Comparison of ENCODE assay signal across 10 mouse cellular contexts in the genomic region with DNA sequence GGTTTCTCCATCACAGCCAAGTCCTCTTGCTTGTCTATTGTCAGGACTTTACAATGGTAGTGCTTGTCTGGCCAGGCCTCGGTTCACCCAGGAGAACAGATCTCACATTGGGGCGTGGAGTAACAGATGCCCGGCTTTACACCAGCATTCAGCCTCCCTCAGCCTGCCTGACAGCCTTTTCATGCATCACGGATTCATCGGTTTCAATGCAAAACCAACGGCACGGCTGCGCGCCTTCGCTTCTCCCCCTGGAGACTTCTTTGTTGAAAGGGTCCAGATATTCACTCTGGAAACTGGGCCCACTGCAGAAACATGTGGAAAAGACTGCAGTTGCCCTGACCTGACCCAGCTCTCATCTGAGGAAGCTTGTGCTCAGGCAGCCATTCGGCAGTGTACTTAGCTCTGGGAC.
DNase-seq lines count a peak whose midpoint lies in the region; ATAC-seq and TF ChIP-seq lines count a peak whose summit lies in the region.
"Had no signal": no experiment of that assay in that cellular context is flagged by ENCODE, and none has a peak within 500 bp of the region (broad histone marks: within the 10 kb centered on the region; RNA-seq: fewer than 3 reads in every experiment).

No protein-coding gene starts in this region.

- H3K27me3 ChIP-seq in embryonic facial prominence, embryonic 13.5 days, result no peaks in the 10 kb centered on the region
- H3K27me3 ChIP-seq in hindbrain, postnatal 0 days (ENCODE audit: insufficient read depth, low read length), result no peaks in the 10 kb centered on the region
- H3K27me3 ChIP-seq in neural tube, embryonic 13.5 days, result no peaks in the 10 kb centered on the region

- no peak for ATAC-seq in embryonic facial prominence, embryonic 13.5 days (ENCODE audit: insufficient number of reproducible peaks, insufficient read depth, low FRiP score, low TSS enrichment, low read depth)
- peak; percentile 91 for ATAC-seq in hindbrain, postnatal 0 days
- ATAC-seq in neural tube, embryonic 13.5 days (ENCODE audit: low read depth), result peak; percentile 92

- peaks cover 9% of the 10 kb centered on the region for H3K4me1 ChIP-seq in embryonic facial prominence, embryonic 13.5 days
- peaks cover 5% of the 10 kb centered on the region; the same call in 1 of the 2 replicates for H3K4me1 ChIP-seq in hindbrain, postnatal 0 days (ENCODE audit: insufficient read depth, low read length)
- peaks cover 14% of the 10 kb centered on the region for H3K4me1 ChIP-seq in neural tube, embryonic 13.5 days (replicated peaks)

- H3K9me3 ChIP-seq in embryonic facial prominence, embryonic 13.5 days, result no peaks in the 10 kb centered on the region; the same call in 1 of the 2 replicates
- no peaks in the 10 kb centered on the region for H3K9me3 ChIP-seq in hindbrain, postnatal 0 days (ENCODE audit: low read length)
- no peaks in the 10 kb centered on the region for H3K9me3 ChIP-seq in neural tube, embryonic 13.5 days

- H3K27ac ChIP-seq in embryonic facial prominence, embryonic 13.5 days, result no peak overlapping the region
- H3K27ac ChIP-seq in hindbrain, postnatal 0 days, result peak overlapping the region; percentile 23; the same call in 1 of the 2 replicates
- H3K27ac ChIP-seq in neural tube, embryonic 13.5 days (replicated peaks), result peak overlapping the region; percentile 88
- H3K27ac ChIP-seq: liver, embryonic 14.5 days had no signal

- no peak overlapping the region for H3K4me3 ChIP-seq in embryonic facial prominence, embryonic 13.5 days
- H3K4me3 ChIP-seq in hindbrain, postnatal 0 days (ENCODE audit: low read length), result no peak overlapping the region
- H3K4me3 ChIP-seq in neural tube, embryonic 13.5 days, result no peak overlapping the region
- H3K4me3 ChIP-seq: erythroblast, embryonic 14.5 days had no signal

- no peak for TF ChIP-seq CTCF in hindbrain, postnatal 0 days (IDR thresholded peaks at IDR 0.05; ENCODE audit: low read depth)

- H3K4me2 ChIP-seq in embryonic facial prominence, embryonic 13.5 days, result peak overlapping the region; percentile 5; the same call in 1 of the 2 replicates
- peak overlapping the region; percentile 36 for H3K4me2 ChIP-seq in hindbrain, postnatal 0 days (ENCODE audit: low read depth, low read length)
- peak overlapping the region; percentile 36 for H3K4me2 ChIP-seq in neural tube, embryonic 13.5 days

- H3K36me3 ChIP-seq in embryonic facial prominence, embryonic 13.5 days, result no peaks in the 10 kb centered on the region
- no peaks in the 10 kb centered on the region for H3K36me3 ChIP-seq in hindbrain, postnatal 0 days (ENCODE audit: insufficient read depth, low read length)
- no peaks in the 10 kb centered on the region for H3K36me3 ChIP-seq in neural tube, embryonic 13.5 days

- DNase-seq in cerebellum, adult 9-10 months, result peak; percentile 3
- DNase-seq in cerebellum, adult 11 months, result no peak
- peak; percentile 81 for DNase-seq in hindbrain, postnatal 0 days (ENCODE audit: low spot score)
- no peak for DNase-seq in thymus, postnatal 0 days (ENCODE audit: low spot score)
- DNase-seq in gastrocnemius, postnatal 4 days (ENCODE audit: low spot score in 2 of 2), result no peak
- DNase-seq in thymus, postnatal 36 days, result no peak

- WGBS in embryonic facial prominence, embryonic 13.5 days, result 32% methylated on average over 11 of the region's 11 CpGs
- 16% methylated on average over 11 of the region's 11 CpGs for WGBS in hindbrain, postnatal 0 days
- 22% methylated on average over 11 of the region's 11 CpGs for WGBS in neural tube, embryonic 13.5 days

- H3K9ac ChIP-seq in embryonic facial prominence, embryonic 13.5 days, result no peak overlapping the region
- H3K9ac ChIP-seq in hindbrain, postnatal 0 days (replicated peaks; ENCODE audit: low read length), result no peak overlapping the region
- H3K9ac ChIP-seq in neural tube, embryonic 13.5 days, result peak overlapping the region; percentile 41; the same call in 1 of the 2 replicates
- H3K9ac ChIP-seq: liver, embryonic 14.5 days had no signal

Comparison
In these comparisons a context has a peak if more than half of its experiments do, and no peak if none do; other contexts are left out.
1. DNase-seq: peak in cerebellum, adult 9-10 months (single experiment) and hindbrain, postnatal 0 days (single experiment); none in cerebellum, adult 11 months (single experiment), thymus, postnatal 0 days (single experiment), gastrocnemius, postnatal 4 days (0 of 2) and thymus, postnatal 36 days (0 of 2).
2. Peak in every context shown above with its lines, with median percentiles within 50 percentile points of each other: H3K4me2 ChIP-seq.